Mouse (Mus musculus) kidney, embryonic 14.5 days (tissue): ENCODE data around the gene Arhgap18. TPM values are rescaled to one million over a fixed set of nuclear protein-coding genes. Genes with fewer than 3 reads are reported as not detected.

ENCODE experiments used
- ATAC-seq: fragments of 200-750 bp; cut with Nextera tagmentation; 2 replicates; pipeline ENCODE4 v1.8.0; 2017; ENCODE audit warnings: moderate number of reproducible peaks, mild to moderate bottlenecking, moderate TSS enrichment, moderate library complexity; ENCODE audit not compliant: low FRiP score, low TSS enrichment
- H3K27ac ChIP-seq: fragments of 300-500 bp; sonication (generic); 2 replicates; pipeline ENCODE4 v1.5.1; 2014; ENCODE audit warnings: low read depth, mild to moderate bottlenecking, low read length, moderate library complexity, mixed read lengths
- H3K27me3 ChIP-seq: fragments of 300-500 bp; sonication (generic); 2 replicates; pipeline ENCODE4 v1.6.1; 2014; ENCODE audit warnings: mild to moderate bottlenecking, low read length; ENCODE audit not compliant: control insufficient read depth, insufficient read depth
- H3K36me3 ChIP-seq: fragments of 300-500 bp; sonication (generic); 2 replicates; pipeline ENCODE4 v1.6.1; 2014; ENCODE audit warnings: low read length, mixed read lengths; ENCODE audit not compliant: control insufficient read depth, insufficient read depth
- H3K4me1 ChIP-seq: fragments of 300-500 bp; sonication (generic); 2 replicates; pipeline ENCODE4 v1.6.1; 2014; ENCODE audit warnings: low read length, mixed read lengths; ENCODE audit not compliant: control insufficient read depth, insufficient read depth
- H3K4me2 ChIP-seq: fragments of 300-500 bp; sonication (generic); replicated peaks from 2 replicates; pipeline ENCODE4 v1.6.1; 2014; ENCODE audit warnings: low read depth, mild to moderate bottlenecking, low read length
- H3K4me3 ChIP-seq: fragments of 300-500 bp; sonication (generic); 2 replicates; pipeline ENCODE4 v1.5.1; 2014; ENCODE audit warnings: mild to moderate bottlenecking, low read length
- H3K9ac ChIP-seq: fragments of 300-500 bp; sonication (generic); 2 replicates; pipeline ENCODE4 v1.6.1; 2014; ENCODE audit warnings: low read depth, mild to moderate bottlenecking, low read length, moderate library complexity
- H3K9me3 ChIP-seq: fragments of 300-500 bp; sonication (generic); 2 replicates; pipeline ENCODE4 v1.6.1; 2016; ENCODE audit warnings: low read length; ENCODE audit not compliant: control insufficient read depth
- WGBS: fragments of 180-500 bp; shearing (Covaris S2); extraction: QIAGEN DNeasy Blood & Tissue Kit; methylation state at CpG from one replicate; pipeline ENCODE4 v1.1.7; 2014; 5-methylcytosine and 5-hydroxymethylcytosine counted together
- polyA plus RNA-seq: library from polyadenylated mRNA; unstranded; fragments of >200 nt; fragmentation: Nextera tagmentation; extraction: Ambion mirVana; gene quantifications from 2 replicates; pipeline ENCODE4 v1.2.1, GENCODE M21; 2014

Arhgap18 gene
- polyA plus RNA-seq, 1 experiment from 2014 or later, result 44.1 TPM

- Histone ChIP-seq H3K27me3 (no peaks in the 10 kb centered on the region), H3K4me1 (no peaks in the 10 kb centered on the region), H3K27ac (no peak overlapping the region), H3K9ac (no peak overlapping the region), H3K4me3 (no peak overlapping the region), H3K4me2 (no peak overlapping the region), H3K36me3 (no peaks in the 10 kb centered on the region), H3K9me3 (no peaks in the 10 kb centered on the region)
- ATAC-seq, result no peak
- WGBS, result 91% methylated on average over 3 of the region's 3 CpGs
Observed at GRCm38 (mm10) chr10:26832068-26832467, 78.8 kb downstream of the Arhgap18 start.

- H3K9ac ChIP-seq, result no peak overlapping the region
- ATAC-seq, result no peak
- no peaks in the 10 kb centered on the region for H3K36me3 ChIP-seq
- WGBS, result 98% methylated on average over 3 of the region's 3 CpGs
- no peaks in the 10 kb centered on the region for H3K9me3 ChIP-seq
- H3K4me1 ChIP-seq, result no peaks in the 10 kb centered on the region
- H3K27me3 ChIP-seq, result no peaks in the 10 kb centered on the region
- no peak overlapping the region for H3K4me3 ChIP-seq
- H3K4me2 ChIP-seq, result no peak overlapping the region
- H3K27ac ChIP-seq, result no peak overlapping the region
Observed at GRCm38 (mm10) chr10:26832669-26833249, 79.5 kb downstream of the Arhgap18 start.

GRCm38 (mm10) chr10:26833393-26833792, 80.2 kb downstream of the Arhgap18 start:
- Histone ChIP-seq H3K36me3 (no peaks in the 10 kb centered on the region), H3K27ac (no peak overlapping the region), H3K9me3 (no peaks in the 10 kb centered on the region), H3K4me2 (no peak overlapping the region), H3K9ac (no peak overlapping the region), H3K4me1 (no peaks in the 10 kb centered on the region), H3K27me3 (no peaks in the 10 kb centered on the region), H3K4me3 (no peak overlapping the region)
- ATAC-seq, result no peak
- WGBS, result 52% methylated on average over 3 of the region's 3 CpGs

GRCm38 (mm10) chr10:26849311-26849710, 96.1 kb downstream of the Arhgap18 start:
- Histone ChIP-seq H3K27me3 (no peaks in the 10 kb centered on the region), H3K4me2 (no peak overlapping the region), H3K4me3 (no peak overlapping the region), H3K36me3 (no peaks in the 10 kb centered on the region; the same call in 1 of the 2 replicates), H3K27ac (no peak overlapping the region), H3K9me3 (no peaks in the 10 kb centered on the region), H3K4me1 (no peaks in the 10 kb centered on the region), H3K9ac (no peak overlapping the region)
- WGBS, result 87% methylated on average over 4 of the region's 4 CpGs
- no peak for ATAC-seq

GRCm38 (mm10) chr10:26849854-26850253, 96.6 kb downstream of the Arhgap18 start:
- WGBS, result 61% methylated on average over 6 of the region's 6 CpGs
- Histone ChIP-seq H3K27ac (no peak overlapping the region), H3K4me2 (no peak overlapping the region), H3K36me3 (no peaks in the 10 kb centered on the region; the same call in 1 of the 2 replicates), H3K4me1 (no peaks in the 10 kb centered on the region), H3K4me3 (no peak overlapping the region), H3K9me3 (no peaks in the 10 kb centered on the region), H3K27me3 (no peaks in the 10 kb centered on the region), H3K9ac (no peak overlapping the region)
- no peak for ATAC-seq

- H3K27me3 ChIP-seq, result no peaks in the 10 kb centered on the region
- H3K36me3 ChIP-seq, result no peaks in the 10 kb centered on the region; the same call in 1 of the 2 replicates
- no peaks in the 10 kb centered on the region for H3K4me1 ChIP-seq
- no peaks in the 10 kb centered on the region for H3K9me3 ChIP-seq
- no peak overlapping the region for H3K4me2 ChIP-seq
- no peak overlapping the region for H3K27ac ChIP-seq
- 83% methylated on average over 5 of the region's 5 CpGs for WGBS
- H3K9ac ChIP-seq, result no peak overlapping the region
- no peak overlapping the region for H3K4me3 ChIP-seq
- ATAC-seq, result no peak
Observed at GRCm38 (mm10) chr10:26854556-26855100, 101.4 kb downstream of the Arhgap18 start.

- Histone ChIP-seq H3K9ac (no peak overlapping the region), H3K4me3 (no peak overlapping the region), H3K9me3 (no peaks in the 10 kb centered on the region), H3K4me2 (no peak overlapping the region), H3K27me3 (no peaks in the 10 kb centered on the region), H3K36me3 (no peaks in the 10 kb centered on the region; the same call in 1 of the 2 replicates), H3K27ac (no peak overlapping the region), H3K4me1 (no peaks in the 10 kb centered on the region)
- no peak for ATAC-seq
- 80% methylated on average over 8 of the region's 8 CpGs for WGBS
Observed at GRCm38 (mm10) chr10:26855851-26856535, 102.8 kb downstream of the Arhgap18 start.

GRCm38 (mm10) chr10:26857583-26857982, 104.4 kb downstream of the Arhgap18 start:
- WGBS, result 80% methylated on average over 4 of the region's 4 CpGs
- no peaks in the 10 kb centered on the region for H3K9me3 ChIP-seq
- no peak overlapping the region for H3K4me3 ChIP-seq
- H3K27me3 ChIP-seq, result no peaks in the 10 kb centered on the region
- no peaks in the 10 kb centered on the region; the same call in 1 of the 2 replicates for H3K36me3 ChIP-seq
- no peak overlapping the region for H3K9ac ChIP-seq
- H3K27ac ChIP-seq, result no peak overlapping the region
- no peak overlapping the region for H3K4me2 ChIP-seq
- no peak for ATAC-seq
- H3K4me1 ChIP-seq, result no peaks in the 10 kb centered on the region

- Histone ChIP-seq H3K4me2 (no peak overlapping the region), H3K9me3 (no peaks in the 10 kb centered on the region), H3K27me3 (no peaks in the 10 kb centered on the region), H3K9ac (no peak overlapping the region), H3K4me1 (no peaks in the 10 kb centered on the region), H3K27ac (no peak overlapping the region), H3K36me3 (no peaks in the 10 kb centered on the region), H3K4me3 (no peak overlapping the region)
- 87% methylated on average over 4 of the region's 4 CpGs for WGBS
- no peak for ATAC-seq
Observed at GRCm38 (mm10) chr10:26858537-26858936, 105.3 kb downstream of the Arhgap18 start.
